Mouse (Mus musculus) cerebellum, adult 11-12 months (tissue): ENCODE results near the gene Stap1.

ENCODE experiments used
- DNase-seq: peaks from one replicate; pipeline ENCODE4 v3.0.0; 2022

Stap1 gene

GRCm38 (mm10) chr5:86071538-86071937 lies at the start of gene Stap1:
Gene Stap1 (plus strand): TSS chr5:86071746.
- DNase-seq: no peak

GRCm38 (mm10) chr5:86029820-86030219 lies 41.7 kb upstream of the Stap1 start:
- peak; percentile 35 for DNase-seq

GRCm38 (mm10) chr5:86063501-86063900 lies 8.0 kb upstream of the Stap1 start:
- DNase-seq: no peak

- peak; percentile 96 for DNase-seq
These were observed 6.3 kb upstream of the Stap1 start, which contains the start of gene Cenpc1 for GRCm38 (mm10) chr5:86065101-86065875. Gene Cenpc1 (minus strand): TSS chr5:86065583.

- DNase-seq: no peak
These were observed 5.5 kb upstream of the Stap1 start for GRCm38 (mm10) chr5:86065876-86066550.

GRCm38 (mm10) chr5:86066551-86066929 lies 5.0 kb upstream of the Stap1 start:
- peak; percentile 76 for DNase-seq

GRCm38 (mm10) chr5:86068451-86068850 lies 3.1 kb upstream of the Stap1 start:
- DNase-seq: no peak

GRCm38 (mm10) chr5:86069121-86069520 lies 2.4 kb upstream of the Stap1 start:
- no peak for DNase-seq

- DNase-seq: no peak
These were observed 1.3 kb downstream of the Stap1 start for GRCm38 (mm10) chr5:86072756-86073386.

GRCm38 (mm10) chr5:86078720-86079334 lies 7.3 kb downstream of the Stap1 start:
- no peak for DNase-seq

- DNase-seq: no peak
These were observed 12.4 kb downstream of the Stap1 start for GRCm38 (mm10) chr5:86083987-86084386.

- DNase-seq: no peak
These were observed 13.4 kb downstream of the Stap1 start for GRCm38 (mm10) chr5:86084979-86085378.

GRCm38 (mm10) chr5:86086751-86087150 lies 15.2 kb downstream of the Stap1 start:
- DNase-seq: no peak

- DNase-seq: no peak
These were observed 23.2 kb downstream of the Stap1 start for GRCm38 (mm10) chr5:86094754-86095153.

- no peak for DNase-seq
These were observed 27.4 kb downstream of the Stap1 start for GRCm38 (mm10) chr5:86098988-86099387.

GRCm38 (mm10) chr5:86100621-86101020 lies 29.1 kb downstream of the Stap1 start:
- DNase-seq: no peak

- no peak for DNase-seq
These were observed 30.6 kb downstream of the Stap1 start for GRCm38 (mm10) chr5:86102176-86102575.

GRCm38 (mm10) chr5:86106610-86107009 lies 35.1 kb downstream of the Stap1 start:
- DNase-seq: no peak

- no peak for DNase-seq
These were observed 39.5 kb downstream of the Stap1 start for GRCm38 (mm10) chr5:86111074-86111473.

- no peak for DNase-seq
These were observed 41.5 kb downstream of the Stap1 start for GRCm38 (mm10) chr5:86113037-86113436.

GRCm38 (mm10) chr5:86113997-86114396 lies 42.5 kb downstream of the Stap1 start:
- DNase-seq: no peak

GRCm38 (mm10) chr5:86118457-86119094 lies 47.0 kb downstream of the Stap1 start:
- DNase-seq: no peak

GRCm38 (mm10) chr5:86128749-86129148 lies 57.2 kb downstream of the Stap1 start:
- no peak for DNase-seq
